Mouse (Mus musculus) lung, postnatal 14 days (tissue): Measurements from ENCODE around the gene Trmt2a.

Experiments used
- DNase-seq: peaks from one replicate; pipeline ENCODE4 v3.0.0; 2021

Gene Trmt2a

GRCm38 (mm10) chr16:18233451-18233850, 15.0 kb upstream of the Trmt2a start:
- DNase-seq, result no peak

- DNase-seq, result no peak
Measured at GRCm38 (mm10) chr16:18233919-18234670, 14.4 kb upstream of the Trmt2a start.

GRCm38 (mm10) chr16:18234671-18235388, 13.6 kb upstream of the Trmt2a start, which contains the start of gene Zdhhc8:
Gene Zdhhc8, minus strand, starts transcription at chr16:18235136.
- DNase-seq, result peak; percentile 79

GRCm38 (mm10) chr16:18235389-18236065, 13.0 kb upstream of the Trmt2a start:
- peak; percentile 73 for DNase-seq

- DNase-seq, result no peak
Measured at GRCm38 (mm10) chr16:18236676-18237501, 11.6 kb upstream of the Trmt2a start.

GRCm38 (mm10) chr16:18241581-18241980, 6.9 kb upstream of the Trmt2a start:
- no peak for DNase-seq

GRCm38 (mm10) chr16:18247521-18248399, 719 bp upstream of the Trmt2a start:
- DNase-seq, result peak; percentile 3

GRCm38 (mm10) chr16:18249364-18249967, 987 bp downstream of the Trmt2a start:
- peak; percentile 34 for DNase-seq

- DNase-seq, result no peak
Measured at GRCm38 (mm10) chr16:18250231-18250630, 1.8 kb downstream of the Trmt2a start.

- no peak for DNase-seq
Measured at GRCm38 (mm10) chr16:18250828-18251790, 2.6 kb downstream of the Trmt2a start.

GRCm38 (mm10) chr16:18252736-18253135, 4.3 kb downstream of the Trmt2a start:
- no peak for DNase-seq

- DNase-seq, result no peak
Measured at GRCm38 (mm10) chr16:18253866-18254265, 5.4 kb downstream of the Trmt2a start.

GRCm38 (mm10) chr16:18258221-18258620, 9.7 kb downstream of the Trmt2a start, which contains the start of gene Gm49776:
Gene Gm49776, minus strand, starts transcription at chr16:18258321.
- no peak for DNase-seq

- no peak for DNase-seq
Measured at GRCm38 (mm10) chr16:18265024-18265423, 16.5 kb downstream of the Trmt2a start.

GRCm38 (mm10) chr16:18268182-18268581, 19.7 kb downstream of the Trmt2a start:
- no peak for DNase-seq

- no peak for DNase-seq
Measured at GRCm38 (mm10) chr16:18275166-18275565, 26.7 kb downstream of the Trmt2a start.

- no peak for DNase-seq
Measured at GRCm38 (mm10) chr16:18288166-18288565, 39.7 kb downstream of the Trmt2a start.

- DNase-seq, result peak; percentile 78
Measured at GRCm38 (mm10) chr16:18288581-18289061, 40.1 kb downstream of the Trmt2a start.

GRCm38 (mm10) chr16:18289067-18289588, 40.6 kb downstream of the Trmt2a start, which contains the start of gene Dgcr8:
Gene Dgcr8, minus strand, starts transcription at chr16:18289246.
- DNase-seq, result peak; percentile 97
